Mouse (Mus musculus): ENCODE data around the gene Tspan4. TPM values are rescaled to one million over a fixed set of nuclear protein-coding genes. Genes with fewer than 3 reads are reported as not detected.

The Tspan4 gene
- polyA plus RNA-seq, 1 experiment from 2014 or later, result 21.2 TPM

DNA sequence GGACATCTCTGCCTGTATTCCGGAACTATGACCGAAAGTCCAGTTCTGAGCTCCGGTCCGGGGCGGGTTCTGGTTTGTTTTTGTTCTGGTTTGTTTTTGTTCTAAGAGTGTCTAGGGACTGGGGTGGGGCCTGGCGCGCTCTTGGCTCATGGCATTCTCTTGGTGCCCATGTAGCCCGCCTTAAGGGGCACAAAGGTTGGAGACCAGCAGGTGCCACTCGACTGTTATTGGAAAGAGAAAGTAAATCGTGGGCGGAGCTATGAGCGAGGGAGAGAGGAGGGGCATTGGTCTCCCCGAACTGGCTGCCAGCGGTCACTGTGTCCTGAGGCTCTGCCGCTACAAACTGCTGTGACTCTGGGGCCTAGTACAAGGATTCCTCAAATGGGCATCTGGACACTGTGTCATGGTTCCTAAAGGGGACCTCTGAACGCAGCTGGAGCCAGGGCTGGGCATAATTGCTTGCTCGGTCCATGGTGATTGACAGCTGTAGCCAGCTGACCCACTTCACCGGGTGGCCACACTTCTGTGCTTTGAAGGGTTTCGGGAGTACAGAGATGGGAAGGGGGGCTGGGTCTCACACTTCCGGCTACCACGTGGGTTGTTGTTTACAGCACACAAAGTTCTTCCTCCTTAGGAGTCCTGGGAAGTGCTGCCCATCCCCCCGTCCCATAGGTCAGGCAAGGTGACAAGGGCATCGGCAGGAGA lies 19.3 kb upstream of the Tspan4 start:
- peaks cover 9% of the 10 kb centered on the region; the same call in 1 of the 2 replicates for H3K36me3 ChIP-seq (ENCODE audit: control insufficient read depth, insufficient read depth, low read length)
- H3K9me3 ChIP-seq (ENCODE audit: control insufficient read depth, low read length), result no peaks in the 10 kb centered on the region
- H3K4me3 ChIP-seq (ENCODE audit: low read depth, low read length), result peak overlapping the region; percentile 62
- WGBS, result 1% methylated on average over 23 of the region's 23 CpGs
- peaks cover 11% of the 10 kb centered on the region; the same call in 1 of the 2 replicates for H3K27me3 ChIP-seq (ENCODE audit: control insufficient read depth, insufficient read depth, low read length)
- no peak overlapping the region for H3K27ac ChIP-seq (replicated peaks; ENCODE audit: low read depth, low read length)
- H3K4me1 ChIP-seq (ENCODE audit: control insufficient read depth, insufficient read depth, low read length), result peaks cover 11% of the 10 kb centered on the region
- peak overlapping the region; percentile 47; the same call in 1 of the 2 replicates for H3K9ac ChIP-seq (ENCODE audit: low read length)
- H3K4me2 ChIP-seq (ENCODE audit: low read depth, severe bottlenecking), result peak overlapping the region; percentile 96
- no peak for ATAC-seq (ENCODE audit: insufficient number of reproducible peaks, low FRiP score, low TSS enrichment, low read depth)
- peak; percentile 60 for DNase-seq (ENCODE audit: low spot score)

GRCm38 (mm10) chr7:141456739-141457138 lies 18.3 kb upstream of the Tspan4 start:
- Histone ChIP-seq H3K4me3 (ENCODE audit: low read depth, low read length) (no peak overlapping the region), H3K27ac (replicated peaks; ENCODE audit: low read depth, low read length) (no peak overlapping the region), H3K36me3 (ENCODE audit: control insufficient read depth, insufficient read depth, low read length) (peaks cover 2% of the 10 kb centered on the region; the same call in 1 of the 2 replicates), H3K4me2 (ENCODE audit: low read depth, severe bottlenecking) (no peak overlapping the region), H3K9me3 (ENCODE audit: control insufficient read depth, low read length) (no peaks in the 10 kb centered on the region), H3K27me3 (ENCODE audit: control insufficient read depth, insufficient read depth, low read length) (peaks cover 19% of the 10 kb centered on the region), H3K9ac (ENCODE audit: low read length) (no peak overlapping the region), H3K4me1 (ENCODE audit: control insufficient read depth, insufficient read depth, low read length) (peaks cover 13% of the 10 kb centered on the region)
- no peak for DNase-seq (ENCODE audit: low spot score)
- WGBS, result 90% methylated on average over 6 of the region's 6 CpGs
- ATAC-seq (ENCODE audit: insufficient number of reproducible peaks, low FRiP score, low TSS enrichment, low read depth), result no peak

DNA sequence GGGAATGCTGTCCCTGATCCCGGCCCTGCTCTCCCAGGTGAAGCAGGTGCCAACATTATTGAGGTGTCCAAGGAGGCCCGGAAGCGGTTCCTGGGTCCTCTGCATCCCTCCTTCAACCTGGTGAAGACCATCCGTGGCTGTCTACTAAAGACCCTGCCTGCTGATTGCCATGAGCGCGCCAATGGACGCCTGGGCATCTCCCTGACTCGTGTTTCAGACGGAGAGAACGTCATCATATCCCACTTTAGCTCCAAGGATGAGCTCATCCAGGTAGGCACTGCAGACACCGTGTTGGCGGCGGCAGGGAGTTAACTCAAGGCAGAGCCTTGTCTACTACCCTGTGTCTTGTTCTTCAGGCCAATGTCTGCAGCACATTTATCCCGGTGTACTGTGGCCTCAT lies 17.8 kb upstream of the Tspan4 start:
- Histone ChIP-seq H3K9me3 (ENCODE audit: control insufficient read depth, low read length) (no peaks in the 10 kb centered on the region), H3K4me3 (ENCODE audit: low read depth, low read length) (no peak overlapping the region), H3K4me1 (ENCODE audit: control insufficient read depth, insufficient read depth, low read length) (peaks cover 17% of the 10 kb centered on the region), H3K4me2 (ENCODE audit: low read depth, severe bottlenecking) (no peak overlapping the region), H3K27me3 (ENCODE audit: control insufficient read depth, insufficient read depth, low read length) (peaks cover 24% of the 10 kb centered on the region), H3K27ac (replicated peaks; ENCODE audit: low read depth, low read length) (no peak overlapping the region), H3K36me3 (ENCODE audit: control insufficient read depth, insufficient read depth, low read length) (no peaks in the 10 kb centered on the region), H3K9ac (ENCODE audit: low read length) (no peak overlapping the region)
- 97% methylated on average over 14 of the region's 14 CpGs for WGBS
- ATAC-seq (ENCODE audit: insufficient number of reproducible peaks, low FRiP score, low TSS enrichment, low read depth), result no peak
- no peak for DNase-seq (ENCODE audit: low spot score)

- no peak overlapping the region for H3K4me3 ChIP-seq (ENCODE audit: low read depth, low read length)
- no peak overlapping the region for H3K4me2 ChIP-seq (ENCODE audit: low read depth, severe bottlenecking)
- DNase-seq (ENCODE audit: low spot score) (peak; percentile 68), ATAC-seq (ENCODE audit: insufficient number of reproducible peaks, low FRiP score, low TSS enrichment, low read depth) (no peak)
- no peaks in the 10 kb centered on the region for H3K36me3 ChIP-seq (ENCODE audit: control insufficient read depth, insufficient read depth, low read length)
- H3K27me3 ChIP-seq (ENCODE audit: control insufficient read depth, insufficient read depth, low read length), result peaks cover 30% of the 10 kb centered on the region
- H3K9ac ChIP-seq (ENCODE audit: low read length), result no peak overlapping the region
- H3K4me1 ChIP-seq (ENCODE audit: control insufficient read depth, insufficient read depth, low read length), result peaks cover 21% of the 10 kb centered on the region
- no peaks in the 10 kb centered on the region for H3K9me3 ChIP-seq (ENCODE audit: control insufficient read depth, low read length)
- no peak overlapping the region for H3K27ac ChIP-seq (replicated peaks; ENCODE audit: low read depth, low read length)
- WGBS, result 73% methylated on average over 15 of the region's 15 CpGs
Measured at GRCm38 (mm10) chr7:141457986-141458660, 16.9 kb upstream of the Tspan4 start.

DNA sequence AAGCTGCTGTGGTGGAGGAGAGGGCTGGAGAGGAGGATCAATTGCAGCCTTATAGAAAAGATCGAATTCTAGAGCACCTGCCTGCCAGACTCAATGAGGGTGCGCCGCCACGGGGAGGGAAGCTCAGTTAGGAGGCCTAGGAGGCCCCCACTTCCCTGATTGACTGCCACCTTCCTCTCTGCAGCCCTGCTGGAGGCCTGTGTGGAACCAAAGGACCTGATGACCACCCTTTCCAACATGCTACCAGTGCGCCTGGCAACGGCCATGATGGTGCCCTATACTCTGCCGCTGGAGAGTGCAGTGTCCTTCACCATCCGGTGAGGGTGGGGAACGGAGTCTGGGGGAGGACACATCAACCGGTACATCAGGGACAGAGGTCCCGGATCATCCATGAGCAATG lies 16.4 kb upstream of the Tspan4 start:
- Histone ChIP-seq H3K9ac (ENCODE audit: low read length) (no peak overlapping the region), H3K9me3 (ENCODE audit: control insufficient read depth, low read length) (no peaks in the 10 kb centered on the region), H3K4me3 (ENCODE audit: low read depth, low read length) (no peak overlapping the region), H3K4me2 (ENCODE audit: low read depth, severe bottlenecking) (no peak overlapping the region), H3K27ac (replicated peaks; ENCODE audit: low read depth, low read length) (no peak overlapping the region), H3K36me3 (ENCODE audit: control insufficient read depth, insufficient read depth, low read length) (no peaks in the 10 kb centered on the region), H3K27me3 (ENCODE audit: control insufficient read depth, insufficient read depth, low read length) (peaks cover 35% of the 10 kb centered on the region), H3K4me1 (ENCODE audit: control insufficient read depth, insufficient read depth, low read length) (peaks cover 23% of the 10 kb centered on the region)
- ATAC-seq (ENCODE audit: insufficient number of reproducible peaks, low FRiP score, low TSS enrichment, low read depth) (no peak), DNase-seq (ENCODE audit: low spot score) (no peak)
- WGBS, result 89% methylated on average over 11 of the region's 11 CpGs

- no peak overlapping the region for H3K4me3 ChIP-seq (ENCODE audit: low read depth, low read length)
- ATAC-seq (ENCODE audit: insufficient number of reproducible peaks, low FRiP score, low TSS enrichment, low read depth) (no peak), DNase-seq (ENCODE audit: low spot score) (no peak)
- 90% methylated on average over 17 of the region's 17 CpGs for WGBS
- no peak overlapping the region for H3K27ac ChIP-seq (replicated peaks; ENCODE audit: low read depth, low read length)
- H3K9ac ChIP-seq (ENCODE audit: low read length), result no peak overlapping the region
- H3K9me3 ChIP-seq (ENCODE audit: control insufficient read depth, low read length), result no peaks in the 10 kb centered on the region
- no peak overlapping the region for H3K4me2 ChIP-seq (ENCODE audit: low read depth, severe bottlenecking)
- no peaks in the 10 kb centered on the region for H3K36me3 ChIP-seq (ENCODE audit: control insufficient read depth, insufficient read depth, low read length)
- peaks cover 41% of the 10 kb centered on the region for H3K27me3 ChIP-seq (ENCODE audit: control insufficient read depth, insufficient read depth, low read length)
- H3K4me1 ChIP-seq (ENCODE audit: control insufficient read depth, insufficient read depth, low read length), result peaks cover 23% of the 10 kb centered on the region
Measured at GRCm38 (mm10) chr7:141459301-141459711, 15.7 kb upstream of the Tspan4 start.

DNA sequence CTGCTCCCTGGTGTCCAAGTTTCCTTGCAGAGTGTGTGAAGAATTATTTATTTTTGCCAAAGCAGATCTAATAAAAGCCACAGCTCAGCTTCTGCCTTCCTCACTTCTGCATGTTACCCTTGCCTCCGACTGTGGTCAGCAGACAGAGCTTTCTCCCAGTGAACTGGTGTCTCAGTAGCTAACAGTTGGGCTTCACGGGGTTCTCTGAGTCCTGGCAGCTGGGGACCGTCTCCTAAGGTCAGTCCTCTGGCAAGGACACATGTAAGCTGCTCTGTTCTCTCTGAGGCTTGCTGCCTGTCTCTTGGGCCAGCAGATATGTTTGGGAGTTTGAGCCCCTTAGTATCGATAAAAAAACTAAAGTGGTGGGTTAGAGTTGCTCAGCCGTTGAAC lies 15.0 kb upstream of the Tspan4 start:
- H3K4me3 ChIP-seq (ENCODE audit: low read depth, low read length), result no peak overlapping the region
- no peak for ATAC-seq (ENCODE audit: insufficient number of reproducible peaks, low FRiP score, low TSS enrichment, low read depth)
- no peak overlapping the region for H3K4me2 ChIP-seq (ENCODE audit: low read depth, severe bottlenecking)
- DNase-seq (ENCODE audit: low spot score), result no peak
- peaks cover 23% of the 10 kb centered on the region for H3K4me1 ChIP-seq (ENCODE audit: control insufficient read depth, insufficient read depth, low read length)
- H3K27me3 ChIP-seq (ENCODE audit: control insufficient read depth, insufficient read depth, low read length), result peaks cover 47% of the 10 kb centered on the region
- H3K9me3 ChIP-seq (ENCODE audit: control insufficient read depth, low read length), result no peaks in the 10 kb centered on the region
- H3K36me3 ChIP-seq (ENCODE audit: control insufficient read depth, insufficient read depth, low read length), result no peaks in the 10 kb centered on the region
- H3K9ac ChIP-seq (ENCODE audit: low read length), result no peak overlapping the region
- 71% methylated on average over 5 of the region's 5 CpGs for WGBS
- no peak overlapping the region for H3K27ac ChIP-seq (replicated peaks; ENCODE audit: low read depth, low read length)

DNA sequence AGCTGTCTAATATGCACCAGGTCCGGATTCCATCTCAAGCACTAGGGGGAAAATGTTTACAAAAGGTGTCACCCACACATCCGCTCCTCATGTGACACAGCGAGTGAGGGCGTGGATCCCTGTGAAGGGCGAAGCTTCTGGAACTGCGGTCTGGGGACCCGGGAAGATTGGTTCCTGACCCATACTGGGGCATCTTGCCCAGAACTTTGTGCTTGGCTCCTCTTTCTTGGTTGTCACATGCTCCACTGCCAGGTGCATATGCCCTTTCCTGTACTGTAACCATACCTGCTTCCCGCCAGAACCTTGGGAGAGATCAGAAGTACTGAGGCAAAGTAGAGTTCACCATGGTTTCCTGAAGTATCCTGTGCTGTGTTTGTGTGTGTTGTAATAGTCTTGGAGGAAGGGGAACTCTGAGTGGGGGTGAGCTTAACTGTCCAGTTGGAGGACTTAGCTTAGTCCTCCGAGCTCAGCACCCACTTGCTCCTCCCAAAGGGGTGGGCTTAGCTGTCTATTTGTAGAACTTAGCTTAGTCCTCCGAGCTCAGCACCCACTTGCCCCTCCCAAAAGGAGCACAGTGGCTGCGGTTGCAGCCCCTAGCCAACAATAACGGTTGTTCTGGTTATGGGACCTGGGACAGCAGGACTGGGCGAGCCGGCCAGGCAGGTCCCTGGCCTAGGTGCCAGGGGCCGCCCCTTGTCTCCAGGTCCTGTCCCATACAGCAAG lies 14.5 kb upstream of the Tspan4 start, which contains the start of gene Cracr2b:
Cracr2b (plus strand) TSS at position 704 of the 723 bp plus-strand sequence.
- peaks cover 27% of the 10 kb centered on the region for H3K4me1 ChIP-seq (ENCODE audit: control insufficient read depth, insufficient read depth, low read length)
- DNase-seq (ENCODE audit: low spot score) (no peak), ATAC-seq (ENCODE audit: insufficient number of reproducible peaks, low FRiP score, low TSS enrichment, low read depth) (no peak)
- peak within 1 kb of the TSS; percentile 23 for H3K4me3 ChIP-seq (ENCODE audit: low read depth, low read length)
- H3K27ac ChIP-seq (replicated peaks; ENCODE audit: low read depth, low read length), result no peak within 1 kb of the TSS
- peak within 1 kb of the TSS; percentile 36; the same call in 1 of the 2 replicates for H3K9ac ChIP-seq (ENCODE audit: low read length)
- H3K36me3 ChIP-seq (ENCODE audit: control insufficient read depth, insufficient read depth, low read length), result no peaks in the 10 kb centered on the region
- peaks cover 48% of the 10 kb centered on the region for H3K27me3 ChIP-seq (ENCODE audit: control insufficient read depth, insufficient read depth, low read length)
- no peaks in the 10 kb centered on the region for H3K9me3 ChIP-seq (ENCODE audit: control insufficient read depth, low read length)
- peak within 1 kb of the TSS; percentile 53 for H3K4me2 ChIP-seq (ENCODE audit: low read depth, severe bottlenecking)
- 71% methylated on average over 15 of the region's 15 CpGs for WGBS

All from limb, embryonic 11.5 days (tissue).